Mouse (Mus musculus): ENCODE measurements around the gene Fgfr1op.
"Not testable (repeated sequence)": the region's sequence is repeated elsewhere in the genome, so short reads cannot be mapped to it uniquely, and the experiment has no call there.

DNA sequence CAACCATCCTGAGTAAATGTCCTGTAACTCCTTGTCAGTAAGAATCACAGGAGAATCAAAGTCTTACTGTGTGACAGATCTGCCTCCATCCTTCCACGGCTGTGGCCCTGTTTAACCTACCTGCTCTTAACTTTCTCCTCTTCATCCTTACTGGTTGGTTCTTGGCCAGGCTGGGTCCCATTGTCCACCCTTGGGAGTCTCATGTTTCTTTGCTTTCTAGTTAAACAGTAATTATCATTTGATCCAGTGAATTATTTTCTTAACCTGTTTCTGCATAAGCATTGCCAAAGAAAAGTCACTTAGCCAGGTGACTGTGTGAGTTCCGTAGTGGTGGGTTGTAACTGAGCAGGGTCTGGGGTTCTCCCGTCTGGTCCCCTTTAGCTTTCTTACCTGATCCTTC is 1.2 kb downstream of the Fgfr1op start:
- not testable (repeated sequence) for TF ChIP-seq CTCF (conservative IDR thresholded peaks at IDR 0.05; ENCODE audit: insufficient read depth, insufficient read length, low read depth, low read length); POLR2A (IDR thresholded peaks at IDR 0.05; ENCODE audit: low read depth, low read length)
